Mouse (Mus musculus) v-Abl transformed pro-B cells (cell line): Measurements from ENCODE around the gene D16Ertd472e.
"Not testable (repeated sequence)": the region's sequence is repeated elsewhere in the genome, so short reads cannot be mapped to it uniquely, and the experiment has no call there.

ENCODE experiments used
- in situ Hi-C, 2 experiments: fragments of 400-800 bp; cut with MboI; formaldehyde crosslinking; loops; one replicate each; pipeline ENCODE4 v1.15.1; 2025; ENCODE audit not compliant: unreplicated experiment in 2 of 2

Gene D16Ertd472e

DNA sequence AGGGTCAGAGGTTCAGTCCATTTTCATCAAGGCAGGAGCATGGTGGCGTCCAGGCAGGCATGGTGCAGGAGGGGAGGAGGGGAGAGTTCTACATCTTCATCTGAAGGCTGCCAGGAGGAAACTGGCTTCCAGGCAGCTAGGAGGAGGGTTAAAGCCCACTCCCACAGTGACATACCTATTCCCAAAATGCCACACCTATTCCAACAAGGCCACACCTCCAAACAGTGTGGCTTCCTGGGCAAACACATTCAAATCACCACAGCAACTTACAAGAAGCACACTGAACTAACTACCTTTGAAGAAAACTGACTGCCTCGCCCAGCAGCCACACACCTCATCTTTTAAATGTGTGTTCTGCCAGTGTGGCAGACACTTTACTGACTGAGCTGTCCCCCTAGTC is 59.3 kb downstream of the D16Ertd472e start:
- in situ Hi-C loops: no loop called here

DNA sequence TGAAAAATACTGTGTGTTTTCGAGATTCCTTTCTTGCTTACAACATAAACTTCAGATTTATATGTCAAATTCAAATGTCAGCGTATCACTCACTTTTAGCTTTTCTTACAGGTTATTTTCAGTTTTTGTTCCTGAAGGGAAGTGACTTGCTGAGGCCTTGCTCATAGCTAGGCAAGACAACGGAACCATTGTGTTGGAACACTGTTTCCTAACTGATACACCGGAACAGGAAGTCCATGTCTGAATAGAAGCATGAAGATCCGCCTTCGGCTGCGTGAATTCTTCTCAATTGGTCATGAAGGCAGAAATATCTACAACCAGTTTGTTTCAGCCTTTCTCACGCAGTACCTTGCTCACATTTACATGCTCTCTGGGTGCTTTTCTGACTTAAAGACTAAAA is 65.0 kb downstream of the D16Ertd472e start:
- in situ Hi-C loops: no loop called here

DNA sequence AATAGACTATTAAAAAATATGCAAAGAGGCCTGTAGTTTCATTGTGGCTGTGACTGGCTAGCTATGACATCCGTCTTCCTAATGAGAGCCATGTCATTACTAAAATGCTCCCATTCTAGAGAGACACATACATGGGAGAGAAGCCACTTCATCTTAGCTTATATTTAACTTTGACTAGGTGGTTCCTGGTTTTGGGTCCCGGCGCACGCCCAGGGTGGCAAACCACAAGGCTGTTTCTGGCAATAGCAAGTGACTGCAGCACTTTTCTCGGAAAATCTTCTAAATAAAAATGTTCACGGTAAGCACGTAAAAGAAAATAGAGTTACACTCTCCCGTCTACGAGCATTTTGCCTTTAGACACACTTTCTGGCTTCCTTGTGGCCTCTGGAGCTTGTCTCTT is 74.0 kb downstream of the D16Ertd472e start:
- in situ Hi-C loops: no loop called here

DNA sequence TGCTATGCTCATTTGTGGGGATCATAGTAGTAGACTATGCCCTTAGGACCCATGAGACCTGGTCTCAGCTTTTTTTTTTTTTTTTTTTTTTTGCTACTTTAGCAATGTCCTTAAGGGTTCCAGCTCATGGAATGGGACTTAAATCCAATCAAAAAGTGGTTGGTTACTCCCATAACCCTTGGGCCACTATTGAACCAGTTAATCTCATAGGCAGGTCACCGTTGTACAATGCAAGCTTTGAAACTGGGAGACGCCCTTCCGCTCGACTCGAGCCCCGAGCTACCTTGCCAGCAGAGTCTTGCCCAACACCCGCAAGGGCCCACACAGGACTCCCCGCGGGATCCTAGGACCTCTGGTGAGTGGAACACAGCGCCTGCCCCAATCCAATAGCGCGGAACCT is 83.8 kb downstream of the D16Ertd472e start:
- in situ Hi-C loops: not testable (repeated sequence)

DNA sequence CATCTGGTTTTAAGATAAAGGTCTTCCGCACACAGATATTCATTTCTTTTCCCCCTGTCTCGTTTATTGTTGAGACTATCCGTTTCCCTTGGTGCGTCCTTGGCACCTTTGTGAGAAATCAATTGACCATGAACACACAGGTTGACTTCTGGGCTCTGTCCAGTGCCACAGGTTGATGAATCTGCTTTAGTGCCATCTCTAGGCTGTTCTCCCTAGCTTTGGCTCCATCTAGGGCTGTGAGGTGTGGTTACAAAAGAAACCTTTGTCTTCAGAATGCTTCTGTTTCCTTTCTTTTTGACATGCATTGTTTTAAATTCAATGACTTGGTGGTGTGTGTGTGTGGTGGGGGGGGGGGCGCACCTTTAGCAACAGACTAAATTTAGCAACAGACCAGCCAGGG is 85.7 kb downstream of the D16Ertd472e start:
- in situ Hi-C loops: no loop called here
